Mouse (Mus musculus): Measurements from ENCODE around the gene Gm10354. TPM values are rescaled to one million over a fixed set of nuclear protein-coding genes. Genes with fewer than 3 reads are reported as not detected.
A peak's percentile ranks its signal among the peaks of the same experiment; 100 is the strongest.
"Not testable (repeated sequence)": the region's sequence is repeated elsewhere in the genome, so short reads cannot be mapped to it uniquely, and the experiment has no call there.

Gm10354 gene
- not detected in 2 replicates for polyA plus RNA-seq (2015; fragmentation: Nextera tagmentation; extraction: Ambion mirVana)

- not testable (repeated sequence) for H3K27me3 ChIP-seq (ENCODE audit: control insufficient read depth, insufficient read depth, low read depth, low read length); H3K27ac ChIP-seq (ENCODE audit: low read length); ATAC-seq (ENCODE audit: low read depth); H3K9ac ChIP-seq (ENCODE audit: low read length); H3K4me1 ChIP-seq (replicated peaks; ENCODE audit: control insufficient read depth, insufficient read depth, low read length); H3K4me3 ChIP-seq (ENCODE audit: low read length); H3K9me3 ChIP-seq (ENCODE audit: control insufficient read depth, low read length); H3K4me2 ChIP-seq (ENCODE audit: low read depth, low read length); H3K36me3 ChIP-seq (ENCODE audit: control insufficient read depth, insufficient read depth, low read length)
- WGBS = no CpG with 5 or more reads among the region's 1 CpGs
These were observed at the start of gene Gm10354 for GRCm38 (mm10) chr5:14978835-14979234. Gene Gm10354 (minus strand): TSS chr5:14978935.

- H3K36me3 ChIP-seq (ENCODE audit: control insufficient read depth, insufficient read depth, low read length); H3K9me3 ChIP-seq (ENCODE audit: control insufficient read depth, low read length); H3K27me3 ChIP-seq (ENCODE audit: control insufficient read depth, insufficient read depth, low read depth, low read length); H3K9ac ChIP-seq (ENCODE audit: low read length); H3K4me1 ChIP-seq (replicated peaks; ENCODE audit: control insufficient read depth, insufficient read depth, low read length); H3K27ac ChIP-seq (ENCODE audit: low read length); H3K4me2 ChIP-seq (ENCODE audit: low read depth, low read length); H3K4me3 ChIP-seq (ENCODE audit: low read length); ATAC-seq (ENCODE audit: low read depth): not testable (repeated sequence)
- WGBS = 82% methylated on average over 1 of the region's 1 CpGs
These were observed 45.6 kb upstream of the Gm10354 start for GRCm38 (mm10) chr5:15024316-15024715.

- not testable (repeated sequence) for H3K9me3 ChIP-seq (ENCODE audit: control insufficient read depth, low read length); H3K27ac ChIP-seq (ENCODE audit: low read length); H3K36me3 ChIP-seq (ENCODE audit: control insufficient read depth, insufficient read depth, low read length); H3K9ac ChIP-seq (ENCODE audit: low read length); H3K4me1 ChIP-seq (replicated peaks; ENCODE audit: control insufficient read depth, insufficient read depth, low read length); H3K4me3 ChIP-seq (ENCODE audit: low read length); H3K27me3 ChIP-seq (ENCODE audit: control insufficient read depth, insufficient read depth, low read depth, low read length); ATAC-seq (ENCODE audit: low read depth); H3K4me2 ChIP-seq (ENCODE audit: low read depth, low read length)
- whole genome bisulfite sequencing = 61% methylated on average over 2 of the region's 2 CpGs
These were observed 41.3 kb upstream of the Gm10354 start for GRCm38 (mm10) chr5:15020067-15020466.

- not testable (repeated sequence) for H3K36me3 ChIP-seq (ENCODE audit: control insufficient read depth, insufficient read depth, low read length); H3K4me3 ChIP-seq (ENCODE audit: low read length); H3K4me2 ChIP-seq (ENCODE audit: low read depth, low read length); H3K27me3 ChIP-seq (ENCODE audit: control insufficient read depth, insufficient read depth, low read depth, low read length); H3K4me1 ChIP-seq (replicated peaks; ENCODE audit: control insufficient read depth, insufficient read depth, low read length); H3K27ac ChIP-seq (ENCODE audit: low read length); H3K9ac ChIP-seq (ENCODE audit: low read length); H3K9me3 ChIP-seq (ENCODE audit: control insufficient read depth, low read length)
- WGBS = 81% methylated on average over 11 of the region's 11 CpGs
- peak; percentile 38; the same call in 1 of the 2 replicates for ATAC-seq (ENCODE audit: low read depth)
These were observed 32.2 kb upstream of the Gm10354 start for GRCm38 (mm10) chr5:15010639-15011582.

GRCm38 (mm10) chr5:15006907-15007306 is 28.2 kb upstream of the Gm10354 start:
- not testable (repeated sequence) for ATAC-seq (ENCODE audit: low read depth); H3K27ac ChIP-seq (ENCODE audit: low read length); H3K4me1 ChIP-seq (replicated peaks; ENCODE audit: control insufficient read depth, insufficient read depth, low read length)

GRCm38 (mm10) chr5:15006288-15006687 is 27.6 kb upstream of the Gm10354 start:
- H3K4me2 ChIP-seq (ENCODE audit: low read depth, low read length); H3K9me3 ChIP-seq (ENCODE audit: control insufficient read depth, low read length); H3K4me1 ChIP-seq (replicated peaks; ENCODE audit: control insufficient read depth, insufficient read depth, low read length); H3K9ac ChIP-seq (ENCODE audit: low read length); H3K27ac ChIP-seq (ENCODE audit: low read length); ATAC-seq (ENCODE audit: low read depth); H3K36me3 ChIP-seq (ENCODE audit: control insufficient read depth, insufficient read depth, low read length); H3K27me3 ChIP-seq (ENCODE audit: control insufficient read depth, insufficient read depth, low read depth, low read length); H3K4me3 ChIP-seq (ENCODE audit: low read length): not testable (repeated sequence)
- WGBS = 63% methylated on average over 3 of the region's 3 CpGs

More at GRCm38 (mm10) chr5:15006907-15007306, 28.2 kb upstream of the Gm10354 start:
- not testable (repeated sequence) for H3K4me3 ChIP-seq (ENCODE audit: low read length); H3K36me3 ChIP-seq (ENCODE audit: control insufficient read depth, insufficient read depth, low read length); H3K9me3 ChIP-seq (ENCODE audit: control insufficient read depth, low read length); H3K27me3 ChIP-seq (ENCODE audit: control insufficient read depth, insufficient read depth, low read depth, low read length); H3K9ac ChIP-seq (ENCODE audit: low read length); H3K4me2 ChIP-seq (ENCODE audit: low read depth, low read length)
- 49% methylated on average over 3 of the region's 3 CpGs for WGBS

GRCm38 (mm10) chr5:15005584-15005983 is 26.8 kb upstream of the Gm10354 start:
- WGBS = 65% methylated on average over 2 of the region's 4 CpGs

GRCm38 (mm10) chr5:15004569-15005562 is 26.1 kb upstream of the Gm10354 start:
- H3K4me2 ChIP-seq (ENCODE audit: low read depth, low read length); H3K4me3 ChIP-seq (ENCODE audit: low read length); H3K9me3 ChIP-seq (ENCODE audit: control insufficient read depth, low read length); H3K9ac ChIP-seq (ENCODE audit: low read length); H3K27me3 ChIP-seq (ENCODE audit: control insufficient read depth, insufficient read depth, low read depth, low read length); H3K27ac ChIP-seq (ENCODE audit: low read length); H3K4me1 ChIP-seq (replicated peaks; ENCODE audit: control insufficient read depth, insufficient read depth, low read length); H3K36me3 ChIP-seq (ENCODE audit: control insufficient read depth, insufficient read depth, low read length): not testable (repeated sequence)
- ATAC-seq (ENCODE audit: low read depth) = peak; percentile 81
- WGBS = 70% methylated on average over 5 of the region's 5 CpGs

More at GRCm38 (mm10) chr5:15005584-15005983, 26.8 kb upstream of the Gm10354 start:
- not testable (repeated sequence) for H3K9me3 ChIP-seq (ENCODE audit: control insufficient read depth, low read length); H3K4me3 ChIP-seq (ENCODE audit: low read length); H3K9ac ChIP-seq (ENCODE audit: low read length); H3K4me2 ChIP-seq (ENCODE audit: low read depth, low read length); H3K36me3 ChIP-seq (ENCODE audit: control insufficient read depth, insufficient read depth, low read length); H3K4me1 ChIP-seq (replicated peaks; ENCODE audit: control insufficient read depth, insufficient read depth, low read length); H3K27ac ChIP-seq (ENCODE audit: low read length); H3K27me3 ChIP-seq (ENCODE audit: control insufficient read depth, insufficient read depth, low read depth, low read length)
- peak; percentile 43 for ATAC-seq (ENCODE audit: low read depth)

GRCm38 (mm10) chr5:14998077-14998476 is 19.3 kb upstream of the Gm10354 start:
- not testable (repeated sequence) for H3K4me3 ChIP-seq (ENCODE audit: low read length); H3K27ac ChIP-seq (ENCODE audit: low read length); H3K27me3 ChIP-seq (ENCODE audit: control insufficient read depth, insufficient read depth, low read depth, low read length); H3K4me1 ChIP-seq (replicated peaks; ENCODE audit: control insufficient read depth, insufficient read depth, low read length); H3K4me2 ChIP-seq (ENCODE audit: low read depth, low read length); H3K9ac ChIP-seq (ENCODE audit: low read length); H3K36me3 ChIP-seq (ENCODE audit: control insufficient read depth, insufficient read depth, low read length); ATAC-seq (ENCODE audit: low read depth); H3K9me3 ChIP-seq (ENCODE audit: control insufficient read depth, low read length)
- WGBS = 78% methylated on average over 9 of the region's 9 CpGs
